Mouse (Mus musculus): ENCODE data around the gene B9d1. TPM values are rescaled to one million over a fixed set of nuclear protein-coding genes. Genes with fewer than 3 reads are reported as not detected.

The B9d1 gene
- polyA plus RNA-seq, 1 experiment from 2014 or later = 37.5 TPM

DNA sequence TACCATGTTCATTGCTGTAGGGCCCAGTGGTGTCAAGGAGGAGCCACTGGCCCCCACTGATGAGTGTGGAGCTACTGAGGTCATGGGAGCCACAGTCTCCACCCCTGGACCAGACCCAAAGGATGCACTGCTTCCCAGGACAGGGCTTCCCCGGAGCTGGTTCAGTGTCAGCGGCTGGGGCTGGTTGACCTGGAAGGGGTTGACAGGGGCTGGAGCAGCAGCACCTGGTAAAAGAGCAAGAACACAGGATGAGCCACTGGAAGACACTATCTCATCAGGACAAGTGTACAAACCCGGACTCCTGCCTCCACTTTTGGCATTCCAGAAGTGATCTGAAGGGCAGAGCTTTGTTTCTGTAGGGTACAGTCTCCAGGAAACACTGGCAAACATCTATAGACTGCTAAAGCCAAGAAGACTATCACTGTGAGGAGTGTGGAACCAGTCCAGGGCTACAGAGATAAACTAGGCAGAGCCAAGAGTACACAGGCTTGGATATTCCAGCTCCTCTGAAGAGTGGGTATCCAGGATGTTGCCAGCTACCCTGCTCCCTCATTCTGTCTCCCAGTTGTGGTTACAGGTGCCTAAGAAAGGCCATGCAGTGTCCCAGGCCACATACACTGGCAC lies 14.7 kb downstream of the B9d1 start:
- ATAC-seq (ENCODE audit: low read depth) (no peak), DNase-seq (ENCODE audit: low spot score) (no peak)
- WGBS = 89% methylated on average over 3 of the region's 3 CpGs
- no peak overlapping the region for H3K4me3 ChIP-seq (ENCODE audit: low read depth, low read length)
- H3K27me3 ChIP-seq (replicated peaks; ENCODE audit: control insufficient read depth, insufficient read depth, low read length) = no peaks in the 10 kb centered on the region
- H3K9ac ChIP-seq (ENCODE audit: low read depth, low read length) = no peak overlapping the region
- no peaks in the 10 kb centered on the region for H3K9me3 ChIP-seq (ENCODE audit: control insufficient read depth, low read length)
- peaks cover 62% of the 10 kb centered on the region for H3K36me3 ChIP-seq (ENCODE audit: control insufficient read depth, insufficient read depth, low read length)
- H3K4me2 ChIP-seq (ENCODE audit: low read depth, low read length) = no peak overlapping the region
- no peak overlapping the region for H3K27ac ChIP-seq (replicated peaks; ENCODE audit: low read depth, low read length)
- H3K4me1 ChIP-seq (ENCODE audit: control insufficient read depth, insufficient read depth, low read length) = no peaks in the 10 kb centered on the region

DNA sequence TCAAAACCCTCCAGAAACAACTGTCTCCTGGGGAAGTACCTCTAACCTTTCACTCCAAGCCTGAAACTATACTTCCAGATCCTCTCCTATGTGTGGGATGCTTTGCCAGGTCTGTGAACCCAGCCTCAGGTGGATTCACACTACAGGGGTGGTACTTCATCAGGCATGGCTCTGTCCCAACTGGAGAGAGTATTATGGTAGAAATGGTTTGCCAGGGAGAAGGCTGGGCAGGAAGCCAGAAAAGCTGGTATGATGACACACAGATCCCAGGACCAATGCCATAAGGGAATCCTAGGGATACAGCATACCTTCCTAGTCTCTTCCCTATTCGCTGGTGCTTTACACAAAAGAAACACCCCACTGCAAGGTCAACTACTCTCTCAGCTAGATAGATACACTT lies 21.9 kb downstream of the B9d1 start:
- no peaks in the 10 kb centered on the region for H3K9me3 ChIP-seq (ENCODE audit: control insufficient read depth, low read length)
- no peak overlapping the region for H3K27ac ChIP-seq (replicated peaks; ENCODE audit: low read depth, low read length)
- WGBS = 92% methylated on average over 1 of the region's 1 CpGs
- no peak for DNase-seq (ENCODE audit: low spot score)
- peaks cover 30% of the 10 kb centered on the region for H3K36me3 ChIP-seq (ENCODE audit: control insufficient read depth, insufficient read depth, low read length)
- H3K27me3 ChIP-seq (replicated peaks; ENCODE audit: control insufficient read depth, insufficient read depth, low read length) = no peaks in the 10 kb centered on the region
- no peak overlapping the region for H3K4me3 ChIP-seq (ENCODE audit: low read depth, low read length)
- H3K9ac ChIP-seq (ENCODE audit: low read depth, low read length) = no peak overlapping the region
- no peak for ATAC-seq (ENCODE audit: low read depth)
- no peaks in the 10 kb centered on the region for H3K4me1 ChIP-seq (ENCODE audit: control insufficient read depth, insufficient read depth, low read length)
- H3K4me2 ChIP-seq (ENCODE audit: low read depth, low read length) = no peak overlapping the region

DNA sequence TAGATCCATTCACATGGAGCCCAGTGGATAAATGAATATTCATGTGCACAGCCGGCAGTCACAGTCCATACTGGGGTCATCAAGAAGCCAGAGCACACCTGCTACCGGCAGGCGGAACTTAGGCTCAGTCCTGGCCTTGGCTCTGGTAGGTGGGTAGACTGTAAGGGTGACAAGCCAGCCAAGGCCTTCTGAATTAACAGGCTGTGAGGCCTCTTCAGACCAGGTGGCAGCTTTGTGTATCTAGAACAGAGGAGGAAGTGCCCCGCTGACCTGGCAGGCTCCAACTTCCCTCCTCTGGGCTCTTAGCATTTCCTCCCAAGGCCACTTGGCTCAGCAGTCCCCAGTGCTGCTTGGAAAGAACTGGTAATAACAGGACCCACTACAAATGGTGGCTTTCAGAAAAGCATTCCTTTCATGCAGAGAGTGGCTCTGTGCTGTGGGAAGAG lies 24.3 kb downstream of the B9d1 start:
- no peak overlapping the region for H3K9ac ChIP-seq (ENCODE audit: low read depth, low read length)
- WGBS = 58% methylated on average over 4 of the region's 4 CpGs
- H3K36me3 ChIP-seq (ENCODE audit: control insufficient read depth, insufficient read depth, low read length) = peaks cover 28% of the 10 kb centered on the region
- H3K4me1 ChIP-seq (ENCODE audit: control insufficient read depth, insufficient read depth, low read length) = no peaks in the 10 kb centered on the region
- no peaks in the 10 kb centered on the region for H3K9me3 ChIP-seq (ENCODE audit: control insufficient read depth, low read length)
- no peaks in the 10 kb centered on the region for H3K27me3 ChIP-seq (replicated peaks; ENCODE audit: control insufficient read depth, insufficient read depth, low read length)
- H3K27ac ChIP-seq (replicated peaks; ENCODE audit: low read depth, low read length) = no peak overlapping the region
- DNase-seq (ENCODE audit: low spot score) (peak; percentile 40), ATAC-seq (ENCODE audit: low read depth) (no peak)
- no peak overlapping the region for H3K4me3 ChIP-seq (ENCODE audit: low read depth, low read length)
- no peak overlapping the region for H3K4me2 ChIP-seq (ENCODE audit: low read depth, low read length)

DNA sequence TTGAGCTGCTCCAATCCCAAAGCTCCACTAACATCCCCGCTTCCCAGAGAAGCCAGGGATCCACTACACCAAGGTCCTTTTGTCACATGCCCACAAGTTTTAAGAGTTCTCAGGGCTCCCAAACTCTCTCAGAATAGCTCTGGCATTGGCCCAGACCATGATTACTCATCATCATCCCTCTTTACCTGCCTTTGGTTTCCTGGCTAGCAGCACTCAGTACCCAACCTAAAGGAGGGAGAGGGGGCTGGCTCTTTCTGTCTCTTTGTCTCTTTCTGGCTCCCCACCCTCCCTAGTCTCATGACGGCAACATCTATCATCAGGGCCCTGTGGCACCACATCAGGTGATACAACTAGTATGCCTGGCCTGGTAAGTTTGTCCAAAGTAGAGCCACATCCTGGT lies 27.9 kb downstream of the B9d1 start:
- Histone ChIP-seq H3K4me1 (ENCODE audit: control insufficient read depth, insufficient read depth, low read length) (no peaks in the 10 kb centered on the region), H3K36me3 (ENCODE audit: control insufficient read depth, insufficient read depth, low read length) (peaks cover 25% of the 10 kb centered on the region), H3K9ac (ENCODE audit: low read depth, low read length) (no peak overlapping the region), H3K9me3 (ENCODE audit: control insufficient read depth, low read length) (no peaks in the 10 kb centered on the region), H3K27ac (replicated peaks; ENCODE audit: low read depth, low read length) (no peak overlapping the region), H3K27me3 (replicated peaks; ENCODE audit: control insufficient read depth, insufficient read depth, low read length) (no peaks in the 10 kb centered on the region), H3K4me2 (ENCODE audit: low read depth, low read length) (no peak overlapping the region), H3K4me3 (ENCODE audit: low read depth, low read length) (no peak overlapping the region)
- DNase-seq (ENCODE audit: low spot score) (no peak), ATAC-seq (ENCODE audit: low read depth) (no peak)
- WGBS = 88% methylated on average over 2 of the region's 2 CpGs

DNA sequence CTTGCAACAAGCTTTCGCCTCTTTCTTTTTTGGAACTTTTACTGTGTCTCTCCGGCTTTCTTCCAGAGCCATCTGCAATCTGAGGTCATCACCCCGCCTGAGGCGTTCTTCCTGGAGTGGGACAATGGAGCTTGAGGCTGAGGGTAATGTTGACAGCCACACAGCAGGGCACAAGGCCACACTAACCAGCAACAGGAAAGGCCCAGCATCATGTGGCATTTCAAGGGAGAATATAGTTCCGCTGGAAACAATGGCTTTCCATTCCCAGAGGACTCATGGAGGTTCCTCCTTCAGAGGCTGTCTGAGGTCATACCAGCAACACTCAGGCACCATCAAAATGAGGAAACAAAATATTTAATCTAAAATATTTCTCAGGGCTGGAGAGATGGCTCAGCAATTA lies 28.6 kb downstream of the B9d1 start:
- H3K4me2 ChIP-seq (ENCODE audit: low read depth, low read length) = no peak overlapping the region
- H3K9ac ChIP-seq (ENCODE audit: low read depth, low read length) = no peak overlapping the region
- ATAC-seq (ENCODE audit: low read depth) (no peak), DNase-seq (ENCODE audit: low spot score) (peak; percentile 47)
- WGBS = 54% methylated on average over 5 of the region's 5 CpGs
- no peaks in the 10 kb centered on the region for H3K27me3 ChIP-seq (replicated peaks; ENCODE audit: control insufficient read depth, insufficient read depth, low read length)
- no peaks in the 10 kb centered on the region for H3K9me3 ChIP-seq (ENCODE audit: control insufficient read depth, low read length)
- H3K4me3 ChIP-seq (ENCODE audit: low read depth, low read length) = no peak overlapping the region
- H3K36me3 ChIP-seq (ENCODE audit: control insufficient read depth, insufficient read depth, low read length) = peaks cover 27% of the 10 kb centered on the region
- no peaks in the 10 kb centered on the region for H3K4me1 ChIP-seq (ENCODE audit: control insufficient read depth, insufficient read depth, low read length)
- H3K27ac ChIP-seq (replicated peaks; ENCODE audit: low read depth, low read length) = no peak overlapping the region

DNA sequence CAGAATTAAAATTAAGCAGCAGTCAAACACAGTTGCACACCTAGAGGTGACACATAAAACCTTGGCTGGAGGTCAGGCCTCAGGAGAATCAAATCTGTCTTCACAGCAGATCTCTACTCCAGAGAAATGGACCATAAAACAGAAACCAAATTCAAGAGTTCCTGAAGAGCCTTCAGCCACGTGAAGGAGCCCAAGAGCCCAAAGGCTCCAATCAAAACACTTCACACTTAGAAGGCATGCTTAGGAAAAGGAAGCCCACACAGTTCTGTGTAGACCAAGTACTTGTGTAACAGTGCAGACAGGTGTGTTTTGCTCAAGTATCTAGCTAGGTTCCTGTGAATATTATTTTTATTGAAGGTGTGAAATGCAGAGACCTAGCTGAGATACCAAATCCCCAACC lies 30.6 kb downstream of the B9d1 start:
- Histone ChIP-seq H3K27me3 (replicated peaks; ENCODE audit: control insufficient read depth, insufficient read depth, low read length) (no peaks in the 10 kb centered on the region), H3K4me1 (ENCODE audit: control insufficient read depth, insufficient read depth, low read length) (no peaks in the 10 kb centered on the region), H3K27ac (replicated peaks; ENCODE audit: low read depth, low read length) (no peak overlapping the region), H3K4me3 (ENCODE audit: low read depth, low read length) (no peak overlapping the region), H3K36me3 (ENCODE audit: control insufficient read depth, insufficient read depth, low read length) (peaks cover 31% of the 10 kb centered on the region), H3K9ac (ENCODE audit: low read depth, low read length) (no peak overlapping the region), H3K4me2 (ENCODE audit: low read depth, low read length) (no peak overlapping the region), H3K9me3 (ENCODE audit: control insufficient read depth, low read length) (no peaks in the 10 kb centered on the region)
- no peak for DNase-seq (ENCODE audit: low spot score)
- ATAC-seq (ENCODE audit: low read depth) = no peak
- WGBS = 54% methylated on average over 1 of the region's 1 CpGs

DNA sequence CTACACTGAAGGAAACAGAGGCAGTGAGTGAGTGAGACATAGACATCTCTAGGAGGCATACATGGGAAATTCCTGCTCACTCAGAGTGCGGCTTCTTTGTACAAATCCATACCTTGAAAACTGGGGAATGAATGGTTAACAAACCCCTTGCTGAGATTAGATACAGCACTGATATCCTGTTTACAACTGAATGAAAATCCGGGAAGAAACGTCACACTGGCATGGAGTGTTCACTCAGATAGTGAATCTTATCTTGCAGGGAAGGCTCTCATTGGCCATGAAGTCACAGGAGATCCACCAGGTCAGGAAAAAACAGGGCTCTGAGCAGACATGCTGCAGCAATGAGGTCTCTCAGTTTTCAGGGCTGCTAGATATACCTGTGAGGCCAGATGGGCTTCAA lies 32.0 kb downstream of the B9d1 start:
- no peak for DNase-seq (ENCODE audit: low spot score)
- WGBS = 57% methylated on average over 3 of the region's 3 CpGs
- Histone ChIP-seq H3K9ac (ENCODE audit: low read depth, low read length) (no peak overlapping the region), H3K36me3 (ENCODE audit: control insufficient read depth, insufficient read depth, low read length) (peaks cover 24% of the 10 kb centered on the region), H3K4me2 (ENCODE audit: low read depth, low read length) (no peak overlapping the region), H3K4me3 (ENCODE audit: low read depth, low read length) (no peak overlapping the region), H3K4me1 (ENCODE audit: control insufficient read depth, insufficient read depth, low read length) (no peaks in the 10 kb centered on the region), H3K27ac (replicated peaks; ENCODE audit: low read depth, low read length) (no peak overlapping the region), H3K9me3 (ENCODE audit: control insufficient read depth, low read length) (no peaks in the 10 kb centered on the region), H3K27me3 (replicated peaks; ENCODE audit: control insufficient read depth, insufficient read depth, low read length) (no peaks in the 10 kb centered on the region)
- ATAC-seq (ENCODE audit: low read depth) = no peak

DNA sequence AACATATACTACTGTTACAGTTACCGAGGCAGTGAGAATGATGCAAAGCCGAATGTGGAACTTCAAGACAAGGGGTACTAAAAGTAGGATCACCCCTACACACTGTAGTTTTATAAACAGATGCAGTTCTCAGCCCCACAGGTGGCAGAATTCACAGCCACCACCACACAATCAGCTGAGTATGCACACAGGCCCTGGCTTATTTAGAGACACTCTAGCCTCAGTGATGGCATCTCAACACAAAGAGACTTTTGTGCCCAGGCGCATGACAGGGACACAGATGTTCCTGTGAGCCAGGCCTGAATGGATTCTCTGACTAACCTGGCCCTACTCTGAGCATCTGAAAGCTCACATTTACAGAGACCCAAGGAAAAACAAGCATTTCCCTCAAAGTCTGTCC lies 32.4 kb downstream of the B9d1 start:
- WGBS = 71% methylated on average over 3 of the region's 3 CpGs
- no peak overlapping the region for H3K9ac ChIP-seq (ENCODE audit: low read depth, low read length)
- no peaks in the 10 kb centered on the region for H3K4me1 ChIP-seq (ENCODE audit: control insufficient read depth, insufficient read depth, low read length)

DNA sequence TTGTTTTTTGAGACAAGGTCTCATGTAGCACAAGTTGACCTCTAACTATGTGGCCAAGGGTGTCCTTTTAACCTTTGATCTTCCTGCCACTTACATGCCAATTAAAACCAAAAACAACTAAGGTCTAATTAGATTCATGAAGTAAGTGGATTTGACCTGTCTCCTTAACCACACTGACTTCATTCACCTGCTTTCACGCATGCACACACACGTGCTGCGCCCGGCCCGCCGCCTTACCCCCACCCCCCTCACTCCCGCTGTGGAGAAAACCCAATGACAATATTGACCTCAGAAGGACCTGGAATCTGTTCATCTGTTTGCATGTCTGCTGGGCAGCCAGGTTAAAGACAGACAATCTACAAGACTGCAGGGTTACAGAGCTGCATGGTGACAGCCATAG lies 35.7 kb downstream of the B9d1 start:
- Histone ChIP-seq H3K4me1 (ENCODE audit: control insufficient read depth, insufficient read depth, low read length) (no peaks in the 10 kb centered on the region), H3K9me3 (ENCODE audit: control insufficient read depth, low read length) (no peaks in the 10 kb centered on the region), H3K27me3 (replicated peaks; ENCODE audit: control insufficient read depth, insufficient read depth, low read length) (no peaks in the 10 kb centered on the region), H3K9ac (ENCODE audit: low read depth, low read length) (no peak overlapping the region), H3K27ac (replicated peaks; ENCODE audit: low read depth, low read length) (no peak overlapping the region), H3K4me3 (ENCODE audit: low read depth, low read length) (no peak overlapping the region), H3K36me3 (ENCODE audit: control insufficient read depth, insufficient read depth, low read length) (peaks cover 25% of the 10 kb centered on the region), H3K4me2 (ENCODE audit: low read depth, low read length) (no peak overlapping the region)
- DNase-seq (ENCODE audit: low spot score) (no peak), ATAC-seq (ENCODE audit: low read depth) (no peak)
- WGBS = 79% methylated on average over 7 of the region's 7 CpGs

More for the DNA sequence above, 32.4 kb downstream of the B9d1 start:
- ATAC-seq (ENCODE audit: low read depth) = no peak
- Histone ChIP-seq H3K27ac (replicated peaks; ENCODE audit: low read depth, low read length) (no peak overlapping the region), H3K36me3 (ENCODE audit: control insufficient read depth, insufficient read depth, low read length) (peaks cover 20% of the 10 kb centered on the region), H3K9me3 (ENCODE audit: control insufficient read depth, low read length) (no peaks in the 10 kb centered on the region), H3K4me2 (ENCODE audit: low read depth, low read length) (no peak overlapping the region), H3K27me3 (replicated peaks; ENCODE audit: control insufficient read depth, insufficient read depth, low read length) (no peaks in the 10 kb centered on the region), H3K4me3 (ENCODE audit: low read depth, low read length) (no peak overlapping the region)
- no peak for DNase-seq (ENCODE audit: low spot score)

Data from embryonic facial prominence, embryonic 14.5 days (tissue).